Mouse (Mus musculus) forebrain, postnatal 0 days (tissue): ENCODE results near the gene Cbx7. TPM values are rescaled to one million over a fixed set of nuclear protein-coding genes. Genes with fewer than 3 reads are reported as not detected.

Experiments
- ATAC-seq: fragments of 200-750 bp; cut with Nextera tagmentation; 2 replicates; pipeline ENCODE4 v1.8.0; 2017; ENCODE audit warnings: mild to moderate bottlenecking, moderate library complexity
- DNase-seq: peaks from one replicate; pipeline ENCODE4 v3.0.0-alpha.2; 2015
- H3K27ac ChIP-seq: fragments of 300-500 bp; sonication (generic); 2 replicates; pipeline ENCODE4 v1.5.1; 2014; ENCODE audit warnings: low read depth, mild to moderate bottlenecking, antibody characterized with exemption, low read length, moderate library complexity, mixed read lengths
- H3K27me3 ChIP-seq: fragments of 300-500 bp; sonication (generic); 2 replicates; pipeline ENCODE4 v1.6.1; 2014; ENCODE audit warnings: mild to moderate bottlenecking, low read length, mixed read lengths; ENCODE audit not compliant: insufficient read depth
- H3K36me3 ChIP-seq: fragments of 300-500 bp; sonication (generic); 2 replicates; pipeline ENCODE4 v1.6.1; 2014; ENCODE audit warnings: mild to moderate bottlenecking, moderate library complexity; ENCODE audit not compliant: insufficient read depth
- H3K4me1 ChIP-seq: fragments of 300-500 bp; sonication (generic); 2 replicates; pipeline ENCODE4 v1.6.1; 2014; ENCODE audit warnings: antibody characterized with exemption; ENCODE audit not compliant: insufficient read depth
- H3K4me2 ChIP-seq: fragments of 300-500 bp; sonication (generic); 2 replicates; pipeline ENCODE4 v1.6.1; 2014; ENCODE audit warnings: low read depth, mild to moderate bottlenecking, moderate library complexity
- H3K4me3 ChIP-seq: fragments of 300-500 bp; sonication (generic); 2 replicates; pipeline ENCODE4 v1.5.1; 2014; ENCODE audit warnings: low read depth, low read length, mixed read lengths
- H3K9ac ChIP-seq: fragments of 300-500 bp; sonication (generic); 2 replicates; pipeline ENCODE4 v1.6.1; 2014; ENCODE audit warnings: mild to moderate bottlenecking
- H3K9me3 ChIP-seq: fragments of 300-500 bp; sonication (generic); 2 replicates; pipeline ENCODE4 v1.6.1; 2016; ENCODE audit warnings: low read length
- CTCF ChIP-seq: sonication (generic); IDR thresholded peaks from 2 replicates; pipeline ENCODE4 v1.5.1; 2016; ENCODE audit warnings: antibody characterized with exemption, control low read depth, low read depth
- WGBS: fragments of 180-500 bp; shearing (Covaris S2); extraction: QIAGEN DNeasy Blood & Tissue Kit; methylation state at CpG from one replicate; pipeline ENCODE4 v1.1.7; 2014; 5-methylcytosine and 5-hydroxymethylcytosine counted together
- polyA plus RNA-seq: library from polyadenylated mRNA; unstranded; fragments of >200 nt; fragmentation: Nextera tagmentation; extraction: Ambion mirVana; gene quantifications from 2 replicates; pipeline ENCODE4 v1.2.1, GENCODE M21; 2015
- total RNA-seq: library from RNA; depleted of rRNA; stranded (reverse); fragments of >200 nt; gene quantifications from 2 replicates; pipeline ENCODE4 v1.2.3, GENCODE M21; 2014

Cbx7 gene
- total and polyA plus RNA-seq, 2 experiments from 2014 or later = 3.1 to 11.1 TPM

DNA sequence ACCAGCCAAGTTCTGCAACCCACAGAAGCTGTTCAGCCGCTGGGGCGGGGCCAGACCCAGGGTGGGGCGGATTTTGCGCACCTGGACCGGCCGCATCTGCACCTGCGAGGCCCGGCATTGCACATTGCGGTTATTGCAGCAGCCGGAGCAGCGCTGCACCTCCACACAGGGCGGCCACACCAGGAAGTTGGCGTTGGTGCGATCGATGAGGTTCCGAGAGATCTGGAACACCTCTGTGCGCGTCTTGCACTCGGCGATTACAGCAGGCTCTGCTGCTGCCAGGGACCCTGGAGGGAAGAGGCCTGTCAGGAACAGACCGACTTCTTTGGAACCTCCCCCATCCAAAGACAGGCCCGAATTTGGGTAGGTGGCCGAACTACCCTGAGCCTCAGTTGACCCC lies 30.7 kb upstream of the Cbx7 start:
- H3K4me1 ChIP-seq = no peaks in the 10 kb centered on the region
- TF ChIP-seq CTCF = no peak
- 94% methylated on average over 23 of the region's 23 CpGs for WGBS
- H3K27me3 ChIP-seq = no peaks in the 10 kb centered on the region
- H3K9ac ChIP-seq = no peak overlapping the region
- no peak overlapping the region for H3K4me2 ChIP-seq
- H3K4me3 ChIP-seq = no peak overlapping the region
- no peaks in the 10 kb centered on the region for H3K9me3 ChIP-seq
- ATAC-seq = no peak
- no peak overlapping the region for H3K27ac ChIP-seq
- no peaks in the 10 kb centered on the region for H3K36me3 ChIP-seq
- DNase-seq = no peak

DNA sequence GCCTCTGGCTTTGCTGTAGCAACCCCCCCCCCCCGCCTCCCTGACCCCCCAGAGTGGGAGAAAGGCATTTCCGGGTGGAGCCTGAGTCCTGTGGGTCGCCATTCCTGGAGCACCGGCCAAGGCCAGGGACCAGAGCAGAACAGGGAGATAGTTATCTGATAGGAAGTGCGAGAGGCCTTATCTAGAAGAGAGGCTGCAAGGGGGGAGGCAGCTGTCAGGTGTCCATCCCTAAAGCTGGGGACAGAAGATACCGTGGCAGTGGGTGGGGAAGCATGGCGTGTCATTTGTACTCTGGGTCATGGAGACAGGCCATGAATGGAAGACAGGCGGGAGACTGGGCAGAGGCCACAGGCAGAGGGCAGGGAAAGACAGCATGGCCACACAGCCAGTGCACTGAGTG lies 29.8 kb upstream of the Cbx7 start:
- no peak for ATAC-seq
- no peak for DNase-seq

GRCm38 (mm10) chr15:79997988-79998387 lies 27.1 kb upstream of the Cbx7 start:
- H3K9ac ChIP-seq = no peak overlapping the region
- TF ChIP-seq CTCF = no peak
- no peaks in the 10 kb centered on the region for H3K4me1 ChIP-seq
- no peaks in the 10 kb centered on the region for H3K27me3 ChIP-seq
- ATAC-seq (no peak), DNase-seq (no peak)
- no peaks in the 10 kb centered on the region for H3K36me3 ChIP-seq
- H3K27ac ChIP-seq = no peak overlapping the region
- no peak overlapping the region for H3K4me3 ChIP-seq
- H3K4me2 ChIP-seq = no peak overlapping the region
- no peaks in the 10 kb centered on the region for H3K9me3 ChIP-seq
- WGBS = 69% methylated on average over 3 of the region's 3 CpGs

More for the DNA sequence above, 29.8 kb upstream of the Cbx7 start:
- no peak for TF ChIP-seq CTCF
- Histone ChIP-seq H3K9me3 (no peaks in the 10 kb centered on the region), H3K27ac (no peak overlapping the region), H3K4me3 (no peak overlapping the region), H3K36me3 (no peaks in the 10 kb centered on the region), H3K4me1 (no peaks in the 10 kb centered on the region), H3K27me3 (no peaks in the 10 kb centered on the region), H3K9ac (no peak overlapping the region), H3K4me2 (no peak overlapping the region)
- 71% methylated on average over 8 of the region's 8 CpGs for WGBS

DNA sequence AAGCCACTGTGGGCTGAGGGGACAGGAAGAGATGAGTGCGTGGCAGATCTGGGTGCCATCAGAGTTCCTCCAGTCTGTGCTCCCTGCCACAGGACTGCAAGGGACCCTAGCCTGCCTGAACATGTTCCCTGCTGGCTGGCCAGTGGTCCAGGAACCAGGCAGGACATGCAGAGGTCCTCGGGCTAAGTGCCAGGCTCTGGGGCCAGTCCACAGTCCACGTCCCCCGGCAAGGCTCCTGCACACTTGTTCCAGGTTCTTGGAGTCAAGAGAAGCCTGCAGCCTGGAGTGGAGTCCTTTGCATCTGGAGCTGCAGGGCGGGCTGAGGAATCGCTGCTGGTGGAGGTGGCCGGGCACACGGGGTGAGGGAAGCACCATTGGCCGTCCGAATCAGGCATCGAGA lies 25.9 kb upstream of the Cbx7 start:
- ATAC-seq (no peak), DNase-seq (no peak)
- no peak overlapping the region for H3K27ac ChIP-seq
- no peak overlapping the region for H3K4me3 ChIP-seq
- H3K4me1 ChIP-seq = no peaks in the 10 kb centered on the region
- H3K4me2 ChIP-seq = no peak overlapping the region
- no peaks in the 10 kb centered on the region for H3K36me3 ChIP-seq
- H3K9me3 ChIP-seq = no peaks in the 10 kb centered on the region
- no peak for TF ChIP-seq CTCF
- WGBS = 91% methylated on average over 11 of the region's 11 CpGs
- no peak overlapping the region for H3K9ac ChIP-seq
- H3K27me3 ChIP-seq = no peaks in the 10 kb centered on the region

DNA sequence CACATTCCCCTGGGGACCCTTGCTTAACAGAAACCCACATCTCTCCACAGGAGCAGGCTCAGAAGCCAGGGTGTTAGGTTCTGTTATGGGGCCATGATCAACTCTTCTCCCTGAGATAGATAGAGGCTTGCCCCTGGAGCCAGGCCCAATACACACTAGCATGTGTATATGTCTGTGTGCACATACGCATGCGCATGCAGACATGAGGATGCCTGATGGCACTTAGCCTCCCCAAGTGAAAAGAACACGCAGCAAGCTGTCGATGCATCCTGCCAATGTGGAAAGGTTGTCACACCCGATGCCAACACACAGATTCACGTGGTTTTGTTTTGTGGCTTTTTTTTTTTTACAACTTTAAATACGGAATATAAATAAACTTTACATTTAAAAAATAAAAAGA lies 24.6 kb upstream of the Cbx7 start:
- H3K4me3 ChIP-seq = no peak overlapping the region
- H3K4me1 ChIP-seq = no peaks in the 10 kb centered on the region
- no peaks in the 10 kb centered on the region for H3K36me3 ChIP-seq
- DNase-seq = peak; percentile 75
- no peak overlapping the region for H3K4me2 ChIP-seq
- ATAC-seq = peak; percentile 56; the same call in 1 of the 2 replicates
- 74% methylated on average over 7 of the region's 7 CpGs for WGBS
- H3K9me3 ChIP-seq = no peaks in the 10 kb centered on the region
- no peak for TF ChIP-seq CTCF
- no peaks in the 10 kb centered on the region for H3K27me3 ChIP-seq
- no peak overlapping the region for H3K9ac ChIP-seq
- no peak overlapping the region for H3K27ac ChIP-seq

GRCm38 (mm10) chr15:79994566-79994965 lies 23.6 kb upstream of the Cbx7 start:
- Histone ChIP-seq H3K4me2 (no peak overlapping the region), H3K4me1 (no peaks in the 10 kb centered on the region), H3K27ac (no peak overlapping the region), H3K36me3 (no peaks in the 10 kb centered on the region), H3K4me3 (no peak overlapping the region), H3K27me3 (no peaks in the 10 kb centered on the region), H3K9ac (no peak overlapping the region), H3K9me3 (no peaks in the 10 kb centered on the region)
- TF ChIP-seq CTCF = no peak
- DNase-seq = no peak
- ATAC-seq = no peak
- 83% methylated on average over 4 of the region's 4 CpGs for WGBS

DNA sequence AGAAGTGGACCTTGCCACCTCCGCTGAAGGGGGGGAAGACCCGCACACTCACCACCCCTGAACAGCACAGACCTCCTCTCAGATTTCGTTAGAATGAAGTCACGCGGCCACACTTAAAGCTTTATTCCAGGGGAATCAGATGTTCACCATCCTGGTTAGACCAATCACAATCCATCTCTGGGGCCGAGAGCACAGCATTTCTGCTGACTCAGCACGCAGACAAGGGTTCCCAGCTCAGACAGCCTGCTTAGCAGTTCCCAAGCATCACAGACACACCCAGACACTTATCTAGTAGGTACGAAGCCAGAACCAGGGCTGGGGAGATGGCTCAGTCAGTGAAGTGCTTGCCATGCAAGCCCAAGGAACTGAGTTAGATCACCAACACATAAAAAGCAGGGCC lies 15.3 kb upstream of the Cbx7 start:
- TF ChIP-seq CTCF = no peak
- Histone ChIP-seq H3K4me1 (no peaks in the 10 kb centered on the region), H3K9me3 (no peaks in the 10 kb centered on the region), H3K4me3 (no peak overlapping the region), H3K36me3 (no peaks in the 10 kb centered on the region), H3K9ac (no peak overlapping the region), H3K27me3 (no peaks in the 10 kb centered on the region), H3K4me2 (no peak overlapping the region), H3K27ac (no peak overlapping the region)
- DNase-seq (no peak), ATAC-seq (no peak)
- WGBS = 76% methylated on average over 8 of the region's 8 CpGs

DNA sequence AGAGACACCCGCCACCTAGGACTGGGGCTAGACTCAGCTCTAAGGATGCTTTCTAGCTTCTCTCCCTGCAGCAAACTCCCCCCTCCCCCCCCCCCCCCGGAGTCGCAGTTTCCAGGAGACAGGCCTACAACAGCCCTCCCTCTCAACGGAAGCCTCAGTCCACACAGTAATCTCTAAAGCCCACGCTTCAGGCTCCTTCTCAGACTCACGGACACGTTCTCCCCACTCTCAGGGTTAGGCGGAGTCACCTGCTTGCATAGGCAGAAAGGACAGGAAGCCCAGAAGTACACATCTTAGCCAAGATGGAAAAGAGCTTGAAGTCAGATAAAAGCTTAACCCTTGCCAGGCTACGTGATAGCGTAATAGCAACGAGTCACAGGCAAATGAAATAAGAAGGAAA lies 14.6 kb upstream of the Cbx7 start:
- DNase-seq (no peak), ATAC-seq (no peak)
- Histone ChIP-seq H3K27ac (no peak overlapping the region), H3K9me3 (no peaks in the 10 kb centered on the region), H3K27me3 (no peaks in the 10 kb centered on the region), H3K36me3 (no peaks in the 10 kb centered on the region), H3K4me3 (no peak overlapping the region), H3K9ac (no peak overlapping the region), H3K4me2 (no peak overlapping the region), H3K4me1 (no peaks in the 10 kb centered on the region)
- 69% methylated on average over 11 of the region's 11 CpGs for WGBS
- no peak for TF ChIP-seq CTCF
